9 mouse cellular contexts compared by ENCODE assay signal in genomic region chr5:116123344-116123743, GRCm38 (mm10). TPM values are rescaled to one million over a fixed set of nuclear protein-coding genes. Genes with fewer than 3 reads are reported as not detected.
DNase-seq lines count a peak whose midpoint lies in the region; ATAC-seq lines count a peak whose summit lies in the region.
"Had no signal": no experiment of that assay in that cellular context is flagged by ENCODE, and none has a peak within 500 bp of the region (broad histone marks: within the 10 kb centered on the region; RNA-seq: fewer than 3 reads in every experiment).

No protein-coding gene starts in this region.

- no peak overlapping the region for H3K27ac ChIP-seq in forebrain, embryonic 13.5 days
- H3K27ac ChIP-seq: macrophage had no signal

- H3K4me1 ChIP-seq in forebrain, embryonic 13.5 days: no peaks in the 10 kb centered on the region

- DNase-seq in MN1 (ENCODE audit: low spot score): peak; percentile 91
- peak; percentile 35 for DNase-seq in c-Kit-positive CD71-positive TER-119-negative erythroid progenitor cells, embryonic 14.5 days (ENCODE audit: low read depth)
- DNase-seq in heart, postnatal 4 days: peak; percentile 82
- DNase-seq in layer of hippocampus, adult 9-11 months: peak; percentile 83
- peak; percentile 62 for DNase-seq in lung, postnatal 25 days (ENCODE audit: low spot score)
- DNase-seq in retina, postnatal 7 days (ENCODE audit: low read depth, low spot score): peak; percentile 70
- peak; percentile 53 to 67 for DNase-seq in urinary bladder, postnatal 36 days (ENCODE audit: low spot score in 2 of 2)

- H3K9ac ChIP-seq in forebrain, embryonic 13.5 days: no peak overlapping the region

- no peak overlapping the region for H3K4me2 ChIP-seq in forebrain, embryonic 13.5 days

- ATAC-seq in forebrain, embryonic 13.5 days: peak; percentile 76; the same call in 1 of the 2 replicates

- H3K27me3 ChIP-seq in forebrain, embryonic 13.5 days: peaks cover 10% of the 10 kb centered on the region; the same call in 1 of the 2 replicates

- no peak overlapping the region for H3K4me3 ChIP-seq in forebrain, embryonic 13.5 days

- whole genome bisulfite sequencing in forebrain, embryonic 13.5 days: 10% methylated on average over 11 of the region's 11 CpGs

- H3K36me3 ChIP-seq in forebrain, embryonic 13.5 days (ENCODE audit: poor library complexity, severe bottlenecking): no peaks in the 10 kb centered on the region

- no peaks in the 10 kb centered on the region for H3K9me3 ChIP-seq in forebrain, embryonic 13.5 days (replicated peaks)

RNA-seq across cellular contexts. Expression of gene Tmem233, which starts 40.3 kb away (rescaled TPM):
- not detected in 2 replicates for polyA plus RNA-seq in forebrain, embryonic 13.5 days (2015; fragmentation: Nextera tagmentation; extraction: Ambion mirVana)
- total RNA-seq in heart, postnatal 4 days (2021): not detected
- polyA plus RNA-seq: macrophage had no signal

Comparison
In these comparisons a context has a peak if more than half of its experiments do, and no peak if none do; other contexts are left out.
1. DNase-seq: peak in every context shown above with its lines; median percentile 91 in MN1; 83 in layer of hippocampus, adult 9-11 months; 82 in heart, postnatal 4 days; 70 in retina, postnatal 7 days; 62 in lung, postnatal 25 days; 60 in urinary bladder, postnatal 36 days; 35 in c-Kit-positive CD71-positive TER-119-negative erythroid progenitor cells, embryonic 14.5 days.